8 mouse cellular contexts compared by ENCODE assay signal in the genomic region with DNA sequence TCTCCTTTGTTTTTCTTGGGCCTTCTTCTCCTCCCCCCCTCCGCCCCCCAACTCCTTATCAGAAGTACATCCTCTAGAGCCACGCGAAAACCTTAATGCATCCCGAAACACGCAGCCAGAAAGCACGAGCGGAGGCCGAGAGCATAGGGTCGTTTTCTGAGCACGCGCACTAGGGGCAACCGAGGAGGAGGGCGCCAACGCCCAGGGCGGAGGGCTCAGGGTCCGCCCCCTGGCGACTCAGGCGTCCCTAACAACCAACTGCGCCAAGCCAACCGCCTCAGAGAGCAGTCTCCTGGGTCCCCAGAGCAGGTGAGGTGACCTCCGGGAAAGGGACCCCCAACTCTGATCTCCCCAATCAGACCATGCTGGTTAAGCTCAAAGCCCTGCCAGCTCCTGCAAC. TPM values are rescaled to one million over a fixed set of nuclear protein-coding genes. Genes with fewer than 3 reads are reported as not detected.
DNase-seq lines count a peak whose midpoint lies in the region; ATAC-seq and TF ChIP-seq lines count a peak whose summit lies in the region.

A gene (plus strand): TSS at position 172 of the 400 bp plus-strand sequence.

- TF ChIP-seq CTCF in cerebellum, adult 2 months (IDR thresholded peaks at IDR 0.05; ENCODE audit: borderline replicate concordance, insufficient read depth, low read depth, low read length), result no peak
- TF ChIP-seq CTCF in brain, embryonic 14.5 days (IDR thresholded peaks at IDR 0.05; ENCODE audit: borderline replicate concordance, extremely low read depth, insufficient read depth, insufficient read length), result no peak
- peak; percentile 21; the same call in 1 of the 2 replicates for TF ChIP-seq CTCF in hindbrain, postnatal 0 days (IDR thresholded peaks at IDR 0.05; ENCODE audit: low read depth)

- H3K4me3 ChIP-seq in cerebellum, adult 2 months (replicated peaks; ENCODE audit: insufficient read depth, low read depth, low read length), result no peak within 1 kb of the TSS
- H3K4me3 ChIP-seq in hindbrain, postnatal 0 days (ENCODE audit: low read length), result peak within 1 kb of the TSS; percentile 32
- H3K4me3 ChIP-seq in midbrain, embryonic 10.5 days, result peak within 1 kb of the TSS; percentile 60

- peak within 1 kb of the TSS; percentile 65 for H3K4me2 ChIP-seq in hindbrain, postnatal 0 days (ENCODE audit: low read depth, low read length)

- WGBS in cerebellum, adult 2 months, result 39% methylated on average over 21 of the region's 21 CpGs
- under 1% methylated on average over 21 of the region's 21 CpGs for WGBS in hindbrain, postnatal 0 days
- under 1% methylated on average over 21 of the region's 21 CpGs for WGBS in midbrain, embryonic 10.5 days

- peaks cover 59% of the 10 kb centered on the region for H3K4me1 ChIP-seq in cerebellum, adult 2 months (ENCODE audit: control insufficient read depth, insufficient read depth, low read length)
- peaks cover 11% of the 10 kb centered on the region for H3K4me1 ChIP-seq in hindbrain, postnatal 0 days (ENCODE audit: insufficient read depth, low read length)
- peaks cover 27% of the 10 kb centered on the region for H3K4me1 ChIP-seq in midbrain, embryonic 10.5 days

- peak within 1 kb of the TSS; percentile 45 for H3K9ac ChIP-seq in hindbrain, postnatal 0 days (replicated peaks; ENCODE audit: low read length)

- no peaks in the 10 kb centered on the region for H3K27me3 ChIP-seq in cerebellum, adult 2 months (ENCODE audit: control insufficient read depth, insufficient read depth, low read length)
- H3K27me3 ChIP-seq in hindbrain, postnatal 0 days (ENCODE audit: insufficient read depth, low read length), result no peaks in the 10 kb centered on the region
- peaks cover 37% of the 10 kb centered on the region for H3K27me3 ChIP-seq in midbrain, embryonic 10.5 days (ENCODE audit: low read depth, poor library complexity, severe bottlenecking)

- TF ChIP-seq POLR2A in cerebellum, adult 2 months (IDR thresholded peaks at IDR 0.05; ENCODE audit: borderline replicate concordance, insufficient read depth, low read length), result no peak
- TF ChIP-seq POLR2A in brain, embryonic 14.5 days (IDR thresholded peaks at IDR 0.05; ENCODE audit: borderline replicate concordance, extremely low read depth, insufficient read depth, insufficient read length, poor library complexity, severe bottlenecking), result no peak

- peak in 1 of 2 experiments; percentile 16 for DNase-seq in cerebellum, adult 2 months
- DNase-seq in cerebellum, adult 9-11 months, result no peak
- peak; percentile 82 for DNase-seq in brain, embryonic 14.5 days (ENCODE audit: low read depth)
- peak; percentile 79 for DNase-seq in hindbrain, postnatal 0 days (ENCODE audit: low spot score)
- peak; percentile 78 for DNase-seq in midbrain, embryonic 10.5 days (ENCODE audit: low spot score)
- DNase-seq in yolk sac, embryonic 10.5 days (ENCODE audit: low spot score), result peak; percentile 42
- no peak for DNase-seq in ovary, adult 18-20 months (ENCODE audit: low spot score)
- DNase-seq in urinary bladder, adult 18-20 months (ENCODE audit: low spot score in 2 of 2), result no peak

- peak; percentile 61 for ATAC-seq in hindbrain, postnatal 0 days

- no peaks in the 10 kb centered on the region for H3K36me3 ChIP-seq in hindbrain, postnatal 0 days (ENCODE audit: insufficient read depth, low read length)
- peaks cover 32% of the 10 kb centered on the region for H3K36me3 ChIP-seq in midbrain, embryonic 10.5 days

- 0 out of 2 replicates have a peak within 1 kb of the TSS, but pooled peaks have one; percentile 10 for H3K27ac ChIP-seq in cerebellum, adult 2 months (ENCODE audit: insufficient read depth, low read length)
- H3K27ac ChIP-seq in hindbrain, postnatal 0 days, result peak within 1 kb of the TSS; percentile 36
- peak within 1 kb of the TSS; percentile 80 for H3K27ac ChIP-seq in midbrain, embryonic 10.5 days (replicated peaks)

- H3K9me3 ChIP-seq in hindbrain, postnatal 0 days (ENCODE audit: low read length), result no peaks in the 10 kb centered on the region
- no peaks in the 10 kb centered on the region for H3K9me3 ChIP-seq in midbrain, embryonic 10.5 days (replicated peaks)

RNA-seq across cellular contexts. Expression of the gene that starts here (rescaled TPM):
- 0.61 and 0.74 TPM in 2 replicates for polyA plus RNA-seq in cerebellum, adult 2 months (2012; rRNA removed)
- 0.40 and 0.92 TPM in 2 replicates for polyA plus RNA-seq in brain, embryonic 14.5 days (2012; rRNA removed)
- 0.58 and 1.5 TPM in 2 replicates for total RNA-seq in hindbrain, postnatal 0 days (2014; rRNA removed)
- 3.9 and 4.3 TPM in 2 replicates for polyA plus RNA-seq in hindbrain, postnatal 0 days (2015; fragmentation: Nextera tagmentation; extraction: Ambion mirVana)
- 1.4 and 1.7 TPM in 2 replicates for polyA plus RNA-seq in midbrain, embryonic 10.5 days (2016; fragmentation: Nextera tagmentation; extraction: Ambion mirVana)

Comparison
In these comparisons a context has a peak if more than half of its experiments do, and no peak if none do; other contexts are left out.
1. Peak in DNase-seq in brain, embryonic 14.5 days; RNA of the gene not detected or under 1 TPM.
2. DNase-seq: peak in hindbrain, postnatal 0 days (single experiment), midbrain, embryonic 10.5 days (single experiment) and yolk sac, embryonic 10.5 days (single experiment); none in cerebellum, adult 9-11 months (single experiment), ovary, adult 18-20 months (single experiment) and urinary bladder, adult 18-20 months (0 of 2).
3. H3K27ac ChIP-seq: peak in every context shown above with its lines; median percentile 80 in midbrain, embryonic 10.5 days; 36 in hindbrain, postnatal 0 days; 10 in cerebellum, adult 2 months.